Mouse (Mus musculus): ENCODE results near the gene Thsd7a. TPM values are rescaled to one million over a fixed set of nuclear protein-coding genes. Genes with fewer than 3 reads are reported as not detected.

The Thsd7a gene
- total RNA-seq, 2 experiments from 2014 or later = not detected

DNA sequence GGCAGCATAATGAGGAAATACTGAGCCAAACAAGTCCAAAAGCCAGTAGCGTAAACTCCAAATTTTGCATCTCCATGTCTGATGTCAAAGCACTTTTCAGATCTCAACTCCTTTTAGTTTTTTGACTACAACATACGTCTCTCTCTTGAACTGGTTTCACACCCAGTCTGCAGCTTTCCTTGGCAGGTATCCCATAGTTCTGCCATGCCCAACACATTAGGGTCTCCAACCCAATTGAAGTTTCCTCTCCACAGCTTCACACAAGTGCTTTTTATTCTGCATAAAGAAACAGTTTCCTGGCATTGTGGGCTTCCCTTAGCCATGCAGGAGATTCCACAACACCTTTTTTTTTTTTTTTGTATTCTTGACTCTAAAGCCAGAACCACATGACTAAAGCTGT, 50.1 kb downstream of the Thsd7a start:
- ATAC-seq (replicated peaks; ENCODE audit: low FRiP score, low TSS enrichment, poor library complexity, severe bottlenecking) = no peak

DNA sequence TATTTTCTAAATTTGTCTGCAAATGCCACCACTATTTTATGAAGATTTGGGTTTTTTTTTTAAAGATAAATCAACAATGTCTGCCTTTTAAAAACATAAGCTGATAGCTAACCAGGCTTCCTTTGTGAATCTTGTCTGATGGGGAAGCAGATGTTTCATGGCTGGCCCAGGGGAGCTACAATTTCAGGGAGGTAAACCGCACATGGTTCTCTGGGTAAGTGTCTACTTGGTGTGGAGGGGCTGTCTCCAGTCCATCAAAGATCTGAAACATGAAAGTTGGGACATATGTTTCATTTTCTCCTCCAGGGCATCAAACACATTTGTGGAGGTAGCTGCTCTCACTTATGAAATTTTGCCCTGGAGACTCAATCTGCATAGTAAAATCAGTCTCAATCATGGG, 55.5 kb downstream of the Thsd7a start:
- ATAC-seq (replicated peaks; ENCODE audit: low FRiP score, low TSS enrichment, poor library complexity, severe bottlenecking) = no peak

DNA sequence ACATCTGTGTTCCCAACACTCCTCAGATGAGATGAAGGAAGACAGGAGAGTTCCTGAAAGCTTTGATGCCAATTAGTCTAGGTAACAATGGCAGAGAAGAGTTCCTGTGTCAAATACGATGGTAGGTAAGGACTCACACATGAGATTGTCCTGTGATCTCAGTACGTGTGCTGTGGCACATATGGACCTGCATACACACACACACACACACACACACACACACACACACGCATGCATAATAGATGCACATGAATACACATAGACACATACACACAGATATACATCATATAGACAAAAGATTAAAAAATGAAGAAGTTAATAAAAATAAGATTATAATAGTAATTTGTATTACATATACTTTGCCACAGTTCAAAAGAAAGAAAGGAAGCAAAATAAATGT, 56.0 kb downstream of the Thsd7a start:
- ATAC-seq (replicated peaks; ENCODE audit: low FRiP score, low TSS enrichment, poor library complexity, severe bottlenecking) = no peak

DNA sequence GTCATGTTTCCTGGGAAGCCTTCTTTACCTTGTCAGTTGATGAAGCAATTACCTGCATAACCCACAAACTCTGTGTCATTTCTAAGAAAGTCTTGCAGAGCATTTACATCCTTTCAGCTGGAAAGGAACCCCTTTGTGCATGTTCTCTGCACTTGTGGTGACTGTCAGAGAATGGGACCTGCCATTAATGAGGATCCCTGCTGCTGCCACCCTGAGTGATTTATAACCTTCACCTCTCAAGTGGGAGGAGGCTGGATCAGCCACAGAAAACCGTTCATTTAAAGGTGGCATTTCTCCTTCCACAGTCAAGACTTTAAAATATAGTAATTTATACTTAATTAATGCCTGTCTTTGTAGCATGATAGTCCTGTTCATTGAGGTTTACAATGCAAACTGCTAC, 99.6 kb downstream of the Thsd7a start:
- no peak for ATAC-seq (replicated peaks; ENCODE audit: low FRiP score, low TSS enrichment, poor library complexity, severe bottlenecking)

DNA sequence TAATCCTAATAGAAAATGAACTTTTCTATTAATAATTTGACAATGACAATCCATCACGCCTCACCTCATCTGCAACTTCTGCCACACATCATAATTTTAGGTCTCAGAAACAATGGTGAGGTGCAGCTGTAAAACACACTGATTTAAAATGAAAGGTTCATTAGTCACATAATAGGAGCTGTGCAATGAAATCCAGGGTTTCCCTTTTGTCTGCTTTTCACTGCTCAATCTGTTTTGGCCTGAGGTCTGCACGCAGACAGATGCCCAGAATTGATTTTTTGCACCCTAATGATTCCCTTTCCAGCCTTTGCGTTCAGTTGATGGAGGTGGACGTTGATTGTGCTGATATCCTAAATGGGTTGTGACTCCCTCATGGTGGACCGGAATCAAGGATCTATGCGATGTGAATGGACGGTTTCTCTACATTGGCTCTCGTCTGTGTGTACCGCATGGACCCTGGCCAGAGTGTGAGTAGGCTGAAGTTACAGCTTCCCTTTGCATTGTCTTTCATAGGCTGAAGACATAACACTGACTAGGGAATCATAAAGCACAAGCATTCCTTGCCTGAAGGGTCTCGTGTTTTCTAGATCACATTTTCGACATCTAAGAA, 120.5 kb downstream of the Thsd7a start:
- ATAC-seq (replicated peaks; ENCODE audit: low FRiP score, low TSS enrichment, poor library complexity, severe bottlenecking) = no peak

DNA sequence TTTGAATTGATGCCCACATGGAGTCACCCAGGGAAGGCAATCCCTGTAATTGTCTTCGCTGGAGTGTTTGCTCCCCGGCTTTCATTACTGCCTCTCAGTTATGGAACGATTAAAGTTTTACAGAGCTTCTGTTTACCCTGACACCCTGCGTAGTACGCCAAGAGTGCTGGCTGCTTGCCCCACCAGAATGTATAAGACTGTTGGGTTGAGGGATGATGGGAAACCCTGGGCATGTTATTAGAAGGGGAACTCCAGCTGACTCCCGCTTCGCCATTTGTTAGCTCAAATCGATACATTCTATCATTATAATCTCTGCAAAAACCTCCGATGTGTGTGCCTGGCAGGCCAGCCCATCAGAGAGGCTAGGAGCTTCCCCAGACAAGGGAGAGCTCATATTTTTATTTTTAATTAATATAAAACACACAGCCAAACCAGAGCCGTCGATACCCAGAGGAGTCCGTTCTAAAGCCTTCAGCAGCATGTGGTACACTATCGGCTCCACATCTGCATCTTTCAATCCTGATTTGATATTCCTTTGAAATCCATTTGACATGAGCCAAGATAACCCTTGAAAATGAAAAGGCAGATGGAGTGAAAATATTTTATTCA, 142.5 kb downstream of the Thsd7a start:
- ATAC-seq (replicated peaks; ENCODE audit: low FRiP score, low TSS enrichment, poor library complexity, severe bottlenecking) = no peak

DNA sequence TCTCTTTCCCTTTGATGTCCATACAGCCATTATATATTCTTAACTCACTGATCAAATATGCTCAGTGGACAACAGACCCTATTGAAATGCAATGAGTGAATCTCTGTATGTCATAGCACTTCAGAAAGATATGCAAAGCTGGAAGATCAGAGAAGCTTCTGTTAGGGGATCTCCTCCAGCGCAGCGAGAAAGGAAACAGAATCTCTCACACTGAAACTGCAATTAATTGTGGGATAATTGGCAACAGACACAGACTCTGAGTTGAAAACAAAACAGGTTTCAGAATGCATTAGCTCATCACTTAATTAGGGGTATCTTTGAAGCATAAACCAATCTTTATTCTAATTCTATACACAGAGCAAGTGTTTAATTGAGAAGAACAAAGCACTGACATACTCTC, 146.3 kb downstream of the Thsd7a start:
- no peak for ATAC-seq (replicated peaks; ENCODE audit: low FRiP score, low TSS enrichment, poor library complexity, severe bottlenecking)

DNA sequence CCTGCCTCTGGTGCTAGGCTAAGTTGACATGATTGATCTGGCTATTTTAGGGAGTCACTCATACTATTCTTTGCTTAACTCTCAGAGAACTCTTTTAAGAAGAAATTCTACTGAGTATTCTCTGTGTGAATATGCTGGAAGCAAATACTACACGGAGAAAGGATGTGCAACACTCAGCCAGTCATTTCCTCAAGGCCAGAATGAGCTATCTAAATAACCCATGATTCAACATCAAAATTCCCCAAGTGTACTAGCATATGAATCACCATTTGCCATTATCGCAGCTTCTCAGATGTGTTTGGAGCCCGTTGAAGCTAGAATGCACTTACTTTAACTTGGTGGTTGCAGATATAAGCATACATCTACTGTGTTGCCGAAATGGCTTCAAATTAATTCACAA, 147.0 kb downstream of the Thsd7a start:
- no peak for ATAC-seq (replicated peaks; ENCODE audit: low FRiP score, low TSS enrichment, poor library complexity, severe bottlenecking)

DNA sequence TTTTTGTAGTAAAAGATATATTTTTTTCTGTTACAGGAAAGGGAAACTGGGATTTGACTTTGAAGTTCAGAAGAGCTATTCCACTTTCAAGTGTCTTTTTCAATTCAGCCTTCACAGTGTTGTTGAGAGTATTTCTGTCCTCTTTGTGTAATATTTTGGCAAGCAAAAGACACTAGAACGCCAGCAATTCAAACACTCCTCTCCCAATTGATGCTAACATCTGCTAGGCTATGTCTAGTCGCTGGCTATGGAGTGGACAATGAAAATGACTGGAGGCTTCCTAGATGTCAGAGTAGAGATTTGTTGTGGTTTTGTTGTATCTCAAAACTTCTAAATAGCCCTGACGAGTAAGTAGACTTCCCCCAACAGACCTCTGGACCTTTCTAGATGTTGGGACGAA, 164.8 kb downstream of the Thsd7a start:
- ATAC-seq (replicated peaks; ENCODE audit: low FRiP score, low TSS enrichment, poor library complexity, severe bottlenecking) = no peak

DNA sequence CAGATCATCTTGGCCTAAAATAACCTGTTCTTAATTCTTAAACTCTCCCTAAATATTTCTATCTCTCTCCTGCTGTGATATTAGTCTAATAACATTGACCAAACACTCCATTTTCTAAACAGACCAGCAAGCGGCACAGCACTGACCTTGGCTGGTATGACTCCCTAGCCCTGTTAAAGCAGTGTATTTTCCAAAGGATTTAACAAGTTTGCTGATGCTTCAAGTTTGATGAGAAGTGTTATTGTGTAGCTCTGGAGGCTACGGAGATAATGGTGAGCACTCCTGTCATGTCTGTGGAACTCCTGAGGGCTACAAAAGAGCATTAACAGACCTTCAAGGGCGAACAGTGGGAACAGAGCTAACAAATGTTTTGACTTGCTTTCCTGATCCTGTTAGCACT, 168.1 kb downstream of the Thsd7a start:
- no peak for ATAC-seq (replicated peaks; ENCODE audit: low FRiP score, low TSS enrichment, poor library complexity, severe bottlenecking)

DNA sequence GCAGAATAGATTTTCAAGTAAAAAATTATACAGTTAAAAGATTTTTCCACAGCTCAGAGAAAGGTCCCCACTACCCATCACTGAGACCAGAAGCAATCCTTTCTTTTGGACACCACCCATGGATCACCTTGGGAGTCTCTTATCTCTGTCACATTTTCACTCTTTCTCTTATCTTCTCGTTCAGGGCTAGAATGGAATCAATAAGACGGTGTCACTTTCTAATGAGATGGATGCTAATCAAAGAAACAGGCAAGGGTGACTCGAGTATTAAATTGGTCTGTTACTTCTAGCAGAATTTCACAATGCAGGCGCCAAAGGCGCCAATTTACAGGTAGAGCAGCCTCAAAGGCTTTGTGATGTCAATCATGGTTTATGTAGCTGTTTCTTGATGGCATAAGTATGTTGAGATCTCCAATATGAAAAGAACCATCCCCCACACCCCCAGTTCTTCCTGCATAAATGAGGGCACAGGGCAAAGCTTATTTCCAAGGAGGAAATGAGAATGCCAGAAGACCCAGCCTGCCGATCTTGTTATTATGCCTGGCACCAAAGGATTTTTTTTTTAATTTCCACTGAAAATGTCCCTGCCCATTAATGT, 173.5 kb downstream of the Thsd7a start:
- no peak for ATAC-seq (replicated peaks; ENCODE audit: low FRiP score, low TSS enrichment, poor library complexity, severe bottlenecking)

DNA sequence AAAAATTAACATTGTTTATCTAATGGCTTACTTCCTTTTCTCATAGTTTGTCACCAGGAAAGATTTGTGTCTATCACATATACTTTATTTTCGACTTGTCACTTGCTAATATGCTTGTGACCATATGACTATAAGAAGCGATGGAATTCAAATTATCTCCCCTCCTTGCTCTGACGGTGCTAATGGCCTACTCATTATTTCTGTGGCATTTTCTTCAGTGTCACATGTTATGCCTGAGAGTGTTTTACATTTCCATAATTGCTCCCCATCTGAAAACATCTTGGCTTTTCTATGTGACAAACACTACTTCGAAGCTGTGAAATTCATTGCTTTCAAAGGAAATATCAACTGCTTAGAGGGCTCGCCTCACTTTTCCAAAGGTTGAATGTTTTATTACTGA, 177.0 kb downstream of the Thsd7a start:
- ATAC-seq (replicated peaks; ENCODE audit: low FRiP score, low TSS enrichment, poor library complexity, severe bottlenecking) = no peak

DNA sequence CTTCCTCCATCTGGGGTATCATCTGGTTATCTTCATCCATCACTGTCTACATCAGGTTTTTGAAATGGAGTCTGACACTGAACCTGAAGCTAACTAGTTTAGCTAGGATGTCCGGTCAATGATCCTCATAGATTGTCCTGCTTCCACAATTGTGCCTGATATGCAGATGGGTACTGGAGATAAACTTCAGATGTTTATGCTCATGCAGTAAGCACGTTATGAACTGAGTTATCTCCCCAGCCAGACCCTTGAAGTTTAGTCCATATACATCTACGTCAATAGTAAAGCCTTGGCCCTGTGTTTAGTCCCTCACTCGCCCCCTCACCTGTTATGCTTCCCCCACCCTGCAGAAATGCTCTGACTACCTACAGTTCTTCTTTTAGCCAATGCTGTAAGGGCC, 184.1 kb downstream of the Thsd7a start:
- no peak for ATAC-seq (replicated peaks; ENCODE audit: low FRiP score, low TSS enrichment, poor library complexity, severe bottlenecking)

DNA sequence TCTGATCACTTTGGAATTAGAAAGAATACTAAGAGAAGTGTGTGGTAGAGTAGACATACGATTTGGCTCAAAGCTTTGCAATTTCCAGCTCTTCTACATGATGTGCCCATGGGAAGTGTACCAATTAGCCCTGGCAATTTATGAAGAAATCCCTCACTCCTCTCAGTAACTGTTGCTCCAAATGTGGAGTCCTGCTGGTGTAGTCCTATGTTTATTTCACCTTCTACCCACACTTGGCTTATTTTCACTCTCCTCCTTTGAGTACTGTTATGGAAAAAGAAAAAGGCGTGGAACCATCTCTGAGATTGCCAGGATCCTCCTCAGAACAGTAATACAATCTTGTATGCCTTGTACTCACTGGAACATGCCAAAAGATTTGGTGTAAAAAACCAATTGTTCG, 186.9 kb downstream of the Thsd7a start:
- ATAC-seq (replicated peaks; ENCODE audit: low FRiP score, low TSS enrichment, poor library complexity, severe bottlenecking) = no peak

DNA sequence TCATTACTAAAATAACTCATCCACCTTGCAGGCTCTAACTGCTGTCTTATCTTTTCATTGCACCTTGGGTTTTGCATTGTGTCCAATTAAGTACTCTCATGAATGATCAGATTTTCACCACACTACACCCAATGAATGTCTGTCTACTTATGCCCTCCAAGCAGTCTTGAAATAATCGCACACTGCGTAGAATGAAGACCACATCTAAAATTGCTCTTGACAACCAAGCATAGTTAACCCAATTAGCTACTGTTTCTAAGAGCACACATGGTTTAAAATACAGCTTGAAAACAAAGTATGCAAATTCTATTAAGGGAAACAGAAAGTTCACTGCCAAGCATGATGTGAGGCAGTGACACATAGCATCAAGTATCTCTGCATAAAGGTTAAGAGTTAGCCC, 188.7 kb downstream of the Thsd7a start:
- ATAC-seq (replicated peaks; ENCODE audit: low FRiP score, low TSS enrichment, poor library complexity, severe bottlenecking) = no peak

DNA sequence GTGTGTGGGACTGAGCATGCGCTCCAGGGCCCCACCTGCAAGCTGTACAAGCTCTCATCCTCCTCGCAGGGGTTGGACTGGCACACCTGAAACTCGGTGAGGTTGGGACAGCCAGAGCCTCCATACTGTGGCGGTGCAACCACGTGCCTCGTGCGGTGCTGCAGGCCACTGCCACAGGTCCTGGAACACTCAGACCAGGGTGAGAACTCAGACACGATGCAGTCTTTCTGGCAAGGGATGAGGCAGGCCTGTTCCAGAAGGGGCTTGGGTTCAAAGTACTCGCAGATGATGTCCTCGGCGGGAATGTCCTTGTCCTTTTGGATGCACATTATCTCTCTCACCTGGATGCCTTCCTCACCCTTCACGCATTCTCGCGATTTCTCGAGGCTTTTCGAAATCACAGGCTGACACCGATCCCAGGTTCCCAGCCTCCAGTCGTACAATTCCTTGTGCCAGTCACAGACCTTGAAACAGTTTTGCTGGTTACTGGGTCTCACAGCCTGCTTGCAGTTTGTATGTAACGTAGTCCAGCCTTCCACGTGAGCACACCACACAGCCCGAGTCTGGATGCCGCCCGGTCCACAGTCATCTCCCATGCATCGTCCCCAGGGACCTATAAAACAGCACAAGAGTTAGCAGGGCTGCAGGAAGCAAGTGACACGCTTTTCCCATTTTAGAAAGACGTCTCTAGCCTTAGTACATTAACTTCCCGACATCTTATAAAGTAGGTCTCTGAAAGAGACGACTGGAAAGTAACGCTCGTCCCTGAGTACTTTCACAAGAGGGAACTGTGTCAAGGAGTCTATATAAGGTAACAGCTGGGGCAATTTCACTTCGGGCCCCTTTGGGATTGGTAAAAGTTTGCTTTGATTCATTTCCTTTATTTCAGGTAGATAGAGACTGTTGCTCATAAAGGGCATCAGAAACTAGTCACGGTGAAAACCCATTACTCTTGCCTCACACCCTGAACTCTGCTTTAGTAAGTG, 193.8 kb downstream of the Thsd7a start:
- ATAC-seq (replicated peaks; ENCODE audit: low FRiP score, low TSS enrichment, poor library complexity, severe bottlenecking) = no peak

DNA sequence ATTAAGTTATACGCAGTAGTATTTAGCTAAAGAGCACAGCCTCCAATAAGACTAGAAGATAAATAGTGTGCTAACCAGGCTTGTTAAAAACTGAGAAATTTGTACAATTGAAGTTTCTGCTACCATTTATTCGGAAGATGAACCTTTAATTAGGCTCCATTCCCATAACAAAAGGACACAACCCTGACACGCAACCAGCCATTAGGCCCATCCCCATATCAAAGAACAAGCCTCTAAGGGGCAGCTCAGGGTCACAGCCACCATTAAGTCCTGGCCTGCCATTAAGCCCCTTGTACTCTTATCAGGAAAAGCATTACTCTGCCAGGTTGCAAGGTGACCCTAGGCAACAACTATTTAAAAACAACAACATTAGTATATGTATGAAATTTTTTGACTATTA, 198.0 kb downstream of the Thsd7a start:
- no peak for ATAC-seq (replicated peaks; ENCODE audit: low FRiP score, low TSS enrichment, poor library complexity, severe bottlenecking)

DNA sequence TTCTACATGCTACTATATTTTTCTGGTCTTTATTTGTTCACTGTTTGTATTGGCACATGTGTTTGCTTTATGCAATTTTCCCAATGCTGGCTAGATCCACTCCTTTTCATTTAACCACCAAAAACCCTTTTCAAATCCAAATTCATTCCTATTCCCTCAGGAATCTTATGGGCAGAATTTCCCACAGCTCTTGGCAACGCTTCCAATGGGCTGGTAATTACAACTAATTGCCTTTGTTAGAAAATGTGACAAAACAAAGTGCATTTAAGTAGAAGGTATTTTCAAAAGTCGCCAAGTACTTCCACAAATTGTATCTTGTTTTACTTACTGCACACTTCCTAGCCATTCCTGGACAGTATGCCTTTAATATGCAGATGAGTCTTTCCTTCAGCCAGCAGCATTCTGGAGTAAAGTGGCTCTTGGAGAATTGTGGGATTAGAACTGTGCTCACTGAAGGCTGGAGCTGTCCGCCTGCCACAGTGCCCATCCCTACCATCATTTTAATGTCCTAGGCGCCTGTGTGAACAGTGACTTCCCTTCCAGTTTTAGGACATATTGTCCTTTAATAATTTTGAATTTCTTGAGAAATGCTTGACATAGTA, 199.1 kb downstream of the Thsd7a start:
- ATAC-seq (replicated peaks; ENCODE audit: low FRiP score, low TSS enrichment, poor library complexity, severe bottlenecking) = no peak

DNA sequence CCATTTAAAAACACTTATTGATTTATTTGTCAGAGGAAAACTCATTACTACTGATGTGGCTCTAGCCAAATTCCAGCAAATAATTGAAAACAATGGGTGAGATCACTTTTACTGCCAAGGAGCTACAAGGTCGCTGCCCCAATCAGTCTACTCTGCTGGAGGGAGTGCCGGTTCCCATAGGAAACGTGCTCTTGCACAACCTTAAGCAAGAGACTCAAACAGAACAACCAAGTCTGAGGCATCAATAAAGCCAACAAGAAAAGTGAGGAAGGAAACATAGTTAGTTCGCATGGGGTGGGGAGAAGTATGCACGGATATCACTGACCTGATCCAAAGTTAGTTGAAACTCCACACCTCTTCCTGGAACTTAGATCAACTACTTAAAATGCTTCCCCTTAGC, 205.1 kb downstream of the Thsd7a start:
- no peak for ATAC-seq (replicated peaks; ENCODE audit: low FRiP score, low TSS enrichment, poor library complexity, severe bottlenecking)

DNA sequence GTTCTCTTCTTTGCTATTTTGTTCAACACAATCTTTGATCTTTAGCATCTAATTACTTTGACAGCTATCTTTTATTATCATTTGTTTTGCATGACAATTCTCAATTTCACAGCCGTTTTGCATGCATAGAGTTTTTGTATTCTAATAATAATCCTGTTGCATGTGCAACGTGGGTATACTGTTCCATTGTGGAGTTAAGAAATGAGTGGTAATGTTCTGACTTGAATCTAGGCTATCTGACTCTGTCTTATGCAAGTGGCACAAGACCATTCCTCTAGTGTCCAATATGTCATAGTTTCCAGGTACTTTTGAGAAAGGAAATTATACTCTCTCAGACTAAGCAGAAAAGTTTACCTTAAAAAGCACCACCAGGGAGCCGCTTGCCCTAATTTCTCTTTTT, 206.7 kb downstream of the Thsd7a start:
- no peak for ATAC-seq (replicated peaks; ENCODE audit: low FRiP score, low TSS enrichment, poor library complexity, severe bottlenecking)

Measured in megakaryocyte-erythroid progenitor cell, adult 5-6 weeks (primary cell).